Mouse (Mus musculus) urinary bladder, postnatal 14 days (tissue): Measurements from ENCODE around the gene Top2a.
"Not testable (repeated sequence)": the region's sequence is repeated elsewhere in the genome, so short reads cannot be mapped to it uniquely, and the experiment has no call there.

Source experiments
- DNase-seq: peaks from one replicate; pipeline ENCODE4 v3.0.0; 2021; ENCODE audit warnings: low spot score

Gene Top2a

GRCm38 (mm10) chr11:99041051-99041729, 17.2 kb upstream of the Top2a start, which contains the start of gene Igfbp4:
Igfbp4 (plus strand) TSS chr11:99041244.
- peak; percentile 61 for DNase-seq

GRCm38 (mm10) chr11:99040346-99040974, 16.5 kb upstream of the Top2a start:
- peak; percentile 44 for DNase-seq

DNA sequence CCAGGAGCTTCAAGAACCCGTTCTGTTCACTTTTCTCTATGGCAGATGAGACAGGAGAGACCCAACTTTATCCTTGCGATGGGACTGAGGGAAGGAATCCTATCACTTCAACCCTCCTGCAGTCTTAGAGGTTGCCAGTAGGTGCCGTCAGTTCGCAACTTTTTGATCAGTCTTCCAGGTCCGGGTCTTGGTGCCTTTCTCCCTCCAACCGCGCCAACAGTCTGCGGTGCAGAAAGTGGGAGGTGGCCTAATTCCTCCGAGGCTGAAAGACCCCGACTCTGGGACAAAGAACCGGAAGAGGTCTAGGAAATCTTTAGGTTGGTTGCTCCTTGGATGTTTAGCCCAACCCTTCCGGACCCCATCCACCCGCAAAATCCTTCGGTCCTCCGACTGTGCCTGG, 15.8 kb upstream of the Top2a start:
- peak; percentile 82 for DNase-seq

- DNase-seq, result no peak
These were observed 12.3 kb upstream of the Top2a start for GRCm38 (mm10) chr11:99036254-99036653.

- DNase-seq, result no peak
These were observed 11.4 kb upstream of the Top2a start for GRCm38 (mm10) chr11:99035350-99035749.

DNA sequence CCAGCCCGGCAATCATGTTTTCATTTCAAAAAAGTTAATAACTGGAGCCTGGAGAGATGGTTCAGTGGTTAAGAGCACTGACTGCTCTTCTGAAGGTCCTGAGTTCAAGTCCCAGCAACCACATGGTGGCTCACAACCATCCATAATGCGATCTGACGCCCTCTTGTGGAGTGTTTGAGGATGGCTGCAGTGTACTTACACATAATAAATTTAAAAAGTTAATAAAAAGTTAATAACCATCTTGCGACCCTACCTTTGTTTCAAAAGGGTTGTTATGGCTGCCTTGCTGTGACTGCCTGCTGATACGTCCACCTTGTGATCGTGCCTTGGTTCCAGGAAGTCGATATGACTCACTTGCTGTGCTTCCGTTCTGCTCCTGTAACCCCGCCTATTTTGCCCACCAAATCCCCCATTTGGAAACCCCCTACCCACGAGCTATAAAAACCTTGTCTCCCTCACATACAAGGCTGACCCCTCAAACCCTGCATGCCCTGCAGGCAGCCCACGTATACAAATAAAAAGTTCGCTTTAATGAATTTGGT, 3.0 kb upstream of the Top2a start:
- DNase-seq, result no peak

- DNase-seq, result no peak
These were observed 1.9 kb upstream of the Top2a start for GRCm38 (mm10) chr11:99025878-99026277.

GRCm38 (mm10) chr11:99024468-99025134, 612 bp upstream of the Top2a start:
- no peak for DNase-seq

- no peak for DNase-seq
These were observed 895 bp downstream of the Top2a start for GRCm38 (mm10) chr11:99023094-99023493.

GRCm38 (mm10) chr11:99022384-99022933, 1.5 kb downstream of the Top2a start:
- no peak for DNase-seq

DNA sequence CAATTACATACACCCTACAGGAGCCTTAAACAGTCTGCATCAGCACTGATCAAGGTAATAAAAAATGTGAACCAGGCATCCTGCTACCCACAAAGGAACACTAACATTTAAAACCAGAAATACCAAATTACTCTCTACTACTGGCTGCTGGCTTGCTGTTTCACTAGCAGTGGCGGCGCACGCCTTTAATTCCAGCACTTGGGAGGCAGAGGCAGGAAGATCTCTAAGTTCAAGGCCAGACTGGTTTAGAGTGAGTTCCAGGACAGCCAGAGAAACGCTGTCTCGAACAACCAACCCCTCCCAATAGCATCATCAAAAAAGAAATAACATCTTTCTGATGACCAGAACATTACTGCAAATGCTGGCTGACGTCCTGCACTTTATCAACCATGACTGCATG, 4.1 kb downstream of the Top2a start:
- no peak for DNase-seq

GRCm38 (mm10) chr11:99013856-99014255, 10.1 kb downstream of the Top2a start:
- DNase-seq, result no peak

- no peak for DNase-seq
These were observed 13.3 kb downstream of the Top2a start for GRCm38 (mm10) chr11:99010706-99011105.

- DNase-seq, result no peak
These were observed 13.9 kb downstream of the Top2a start for GRCm38 (mm10) chr11:99010124-99010523.

- no peak for DNase-seq
These were observed 17.2 kb downstream of the Top2a start for GRCm38 (mm10) chr11:99006788-99007187.

DNA sequence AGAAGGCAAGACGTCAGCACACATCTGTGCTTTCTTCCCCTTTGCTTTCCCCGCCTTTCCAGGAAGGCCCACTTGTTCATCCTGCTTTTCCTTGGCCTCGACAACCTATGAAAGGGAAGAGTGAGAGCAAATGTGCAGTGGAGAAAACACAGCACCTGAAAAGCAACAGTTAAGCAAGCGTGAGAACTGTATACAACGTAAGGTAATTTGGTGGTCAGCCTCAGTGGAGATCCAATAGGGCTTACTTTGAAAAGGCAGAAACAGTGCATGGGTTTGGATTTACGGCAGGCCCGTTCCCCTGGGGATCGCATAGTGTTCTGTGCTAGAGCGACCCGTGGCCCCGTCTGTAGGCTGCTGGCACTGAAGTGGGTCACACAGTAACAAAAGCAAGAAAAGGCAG, 24.7 kb downstream of the Top2a start:
- no peak for DNase-seq

- no peak for DNase-seq
These were observed 25.2 kb downstream of the Top2a start for GRCm38 (mm10) chr11:98998776-98999175.

DNA sequence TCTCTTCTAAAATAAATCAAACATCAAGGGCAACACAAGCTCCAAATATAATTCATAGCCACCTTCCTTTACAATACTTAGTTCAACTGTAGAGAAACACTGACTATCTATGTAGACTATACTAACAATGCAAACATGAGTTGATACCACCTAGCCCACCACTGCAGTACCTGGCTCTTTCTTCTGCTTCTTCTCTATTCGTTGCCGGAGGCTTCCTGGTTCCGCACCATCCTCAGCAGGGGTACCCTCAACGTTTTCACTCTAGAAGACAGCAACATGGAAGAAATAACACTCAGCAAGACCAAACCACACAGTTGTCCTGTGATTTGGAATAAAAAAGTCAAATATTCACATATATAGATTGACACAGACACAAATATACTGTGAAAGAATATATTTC, 26.3 kb downstream of the Top2a start:
- DNase-seq, result no peak

DNA sequence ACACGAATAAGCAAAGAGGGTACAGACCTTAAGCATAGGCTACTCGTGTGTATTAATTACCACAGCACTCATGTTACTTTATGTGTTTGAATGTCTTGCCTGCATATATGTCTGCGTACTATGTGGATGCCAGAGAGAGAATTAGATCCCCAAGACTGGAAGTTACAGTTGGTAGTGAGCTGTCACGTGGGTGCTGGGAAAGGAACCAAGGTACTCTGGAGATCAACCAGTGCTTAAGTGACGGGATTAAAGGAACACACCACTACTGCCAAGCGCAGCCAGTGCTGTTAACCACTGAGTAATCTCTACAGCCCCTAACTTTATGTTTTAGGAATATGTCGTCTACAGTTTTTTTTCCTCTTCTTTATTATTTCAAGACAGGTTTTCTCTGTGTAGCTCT, 28.0 kb downstream of the Top2a start:
- DNase-seq, result no peak

DNA sequence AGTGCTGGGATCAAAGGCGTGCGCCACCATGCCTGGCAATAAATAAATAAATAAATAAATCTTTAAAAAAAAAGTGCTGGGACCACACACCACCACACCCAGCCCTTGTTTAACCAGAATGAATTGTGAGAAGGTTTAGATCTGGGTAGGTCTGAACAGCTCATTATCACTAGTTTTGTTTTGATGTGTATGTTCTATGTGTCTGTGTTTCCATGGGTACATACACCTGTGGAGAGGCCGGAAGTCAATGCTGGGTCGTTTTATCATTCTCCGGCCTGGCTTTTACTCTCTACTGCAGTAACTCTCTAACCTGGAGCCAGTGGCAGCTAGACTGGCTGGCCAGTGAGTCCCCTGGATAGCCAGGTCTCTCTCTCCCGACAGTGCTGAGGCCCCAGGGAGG, 33.1 kb downstream of the Top2a start:
- no peak for DNase-seq

GRCm38 (mm10) chr11:98988260-98988659, 35.7 kb downstream of the Top2a start:
- not testable (repeated sequence) for DNase-seq

GRCm38 (mm10) chr11:98985542-98985941, 38.4 kb downstream of the Top2a start:
- no peak for DNase-seq

- DNase-seq, result no peak
These were observed 40.4 kb downstream of the Top2a start for GRCm38 (mm10) chr11:98983551-98983950.
